Mouse (Mus musculus): ENCODE data around the gene Cdh4.

DNA sequence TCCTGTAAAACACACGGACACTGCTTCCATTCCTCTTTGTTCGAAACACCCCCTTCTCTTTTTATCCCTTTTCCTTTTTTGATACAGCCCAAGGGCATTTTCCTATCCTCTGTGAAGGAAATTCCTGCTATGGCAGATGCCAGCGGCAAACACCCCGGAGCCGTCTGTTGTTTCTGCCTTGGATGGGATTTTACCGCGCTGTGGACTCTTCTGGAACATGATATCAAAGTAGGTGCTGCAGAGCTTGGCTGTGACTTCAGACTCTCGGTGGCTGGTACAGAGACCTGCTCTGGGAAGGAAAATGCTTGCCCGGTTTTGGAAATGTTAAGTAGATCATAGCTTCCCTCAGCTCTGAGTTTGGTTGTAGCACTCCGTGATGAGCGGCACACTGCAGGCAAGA, 156.7 kb downstream of the Cdh4 start:
- TF ChIP-seq CTCF (IDR thresholded peaks at IDR 0.05; ENCODE audit: control insufficient read depth, insufficient read depth, low read length) (no peak), POLR2A (IDR thresholded peaks at IDR 0.05; ENCODE audit: borderline replicate concordance, control insufficient read depth, low read depth, low read length) (no peak)
